Mouse (Mus musculus): ENCODE measurements around the gene Lpin2. TPM values are rescaled to one million over a fixed set of nuclear protein-coding genes. Genes with fewer than 3 reads are reported as not detected.

Gene Lpin2
- total and polyA plus RNA-seq, 2 experiments from 2014 or later: 39.5 to 48.9 TPM

DNA sequence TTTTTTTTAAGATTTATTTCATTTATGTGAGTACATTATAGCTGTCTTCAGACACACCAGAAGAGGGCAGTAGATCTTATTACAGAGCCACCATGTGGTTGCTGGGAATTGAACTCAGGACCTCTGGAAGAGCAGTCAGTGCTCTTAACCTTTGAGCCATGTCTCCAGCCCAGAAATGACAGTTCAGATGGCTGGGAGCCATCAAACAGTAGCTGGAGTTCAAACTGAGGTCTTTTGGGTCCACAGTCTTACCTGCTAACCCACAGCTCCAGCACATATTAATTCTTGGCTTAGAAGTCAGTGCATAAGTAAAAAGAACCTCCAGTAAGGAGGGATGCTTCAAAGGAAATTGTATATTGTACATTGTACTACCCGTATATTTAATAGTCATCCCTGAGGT, 26.6 kb downstream of the Lpin2 start:
- ATAC-seq (no peak), DNase-seq (ENCODE audit: low spot score) (no peak)
- WGBS: 88% methylated on average over 1 of the region's 1 CpGs
- H3K27ac ChIP-seq: no peak overlapping the region
- H3K4me1 ChIP-seq (ENCODE audit: insufficient read depth, low read length): no peaks in the 10 kb centered on the region
- no peak overlapping the region for H3K4me3 ChIP-seq (ENCODE audit: low read length)
- no peak for TF ChIP-seq CTCF (IDR thresholded peaks at IDR 0.05; ENCODE audit: low read depth)
- H3K27me3 ChIP-seq (ENCODE audit: insufficient read depth, low read length): no peaks in the 10 kb centered on the region
- H3K9me3 ChIP-seq (ENCODE audit: low read length): no peaks in the 10 kb centered on the region
- H3K36me3 ChIP-seq (ENCODE audit: insufficient read depth, low read length): no peaks in the 10 kb centered on the region
- no peak overlapping the region for H3K9ac ChIP-seq (replicated peaks; ENCODE audit: low read length)
- no peak overlapping the region for H3K4me2 ChIP-seq (ENCODE audit: low read depth, low read length)

GRCm38 (mm10) chr17:71209936-71210335, 27.6 kb downstream of the Lpin2 start:
- Histone ChIP-seq H3K9me3 (ENCODE audit: low read length) (no peaks in the 10 kb centered on the region), H3K4me2 (ENCODE audit: low read depth, low read length) (no peak overlapping the region), H3K27ac (no peak overlapping the region), H3K4me1 (ENCODE audit: insufficient read depth, low read length) (no peaks in the 10 kb centered on the region), H3K9ac (replicated peaks; ENCODE audit: low read length) (no peak overlapping the region), H3K4me3 (ENCODE audit: low read length) (no peak overlapping the region), H3K36me3 (ENCODE audit: insufficient read depth, low read length) (no peaks in the 10 kb centered on the region), H3K27me3 (ENCODE audit: insufficient read depth, low read length) (no peaks in the 10 kb centered on the region)
- no peak for TF ChIP-seq CTCF (IDR thresholded peaks at IDR 0.05; ENCODE audit: low read depth)
- DNase-seq (ENCODE audit: low spot score) (no peak), ATAC-seq (no peak)
- 89% methylated on average over 3 of the region's 3 CpGs for WGBS

DNA sequence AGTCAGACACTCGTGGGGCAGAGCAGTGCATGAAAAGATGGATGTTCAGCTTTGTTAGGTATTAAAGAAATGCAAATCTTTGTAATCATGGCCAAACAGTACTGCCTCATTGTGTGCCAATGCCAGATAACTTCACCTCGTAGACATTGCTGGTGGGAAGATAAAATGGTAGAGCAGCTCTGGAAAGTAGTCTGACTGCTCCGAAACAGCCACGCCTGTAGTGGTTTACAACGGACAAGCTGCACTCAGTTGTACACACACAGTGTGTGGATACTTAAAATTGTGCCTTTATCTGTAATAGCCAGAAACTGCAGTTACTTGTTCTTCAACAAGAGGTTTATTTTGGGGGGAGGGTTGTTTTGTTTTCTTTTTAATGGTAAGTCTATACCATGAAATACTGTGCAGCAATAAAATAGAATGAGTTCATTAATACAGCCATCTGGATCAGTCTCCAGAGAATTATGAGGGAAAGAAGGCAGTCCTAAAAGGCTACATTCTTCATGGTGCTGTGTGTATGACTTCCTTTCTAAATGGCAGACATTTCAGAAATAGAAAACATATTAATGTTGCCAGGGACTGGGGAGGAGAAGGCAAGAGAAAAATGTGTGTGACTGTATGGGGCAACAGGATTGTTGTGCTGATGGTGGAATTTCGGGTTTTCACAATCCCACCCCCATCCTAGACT, 29.7 kb downstream of the Lpin2 start:
- no peak for DNase-seq (ENCODE audit: low spot score)
- Histone ChIP-seq H3K9ac (replicated peaks; ENCODE audit: low read length) (no peak overlapping the region), H3K27ac (no peak overlapping the region), H3K9me3 (ENCODE audit: low read length) (no peaks in the 10 kb centered on the region), H3K27me3 (ENCODE audit: insufficient read depth, low read length) (no peaks in the 10 kb centered on the region), H3K4me3 (ENCODE audit: low read length) (no peak overlapping the region), H3K4me1 (ENCODE audit: insufficient read depth, low read length) (no peaks in the 10 kb centered on the region), H3K4me2 (ENCODE audit: low read depth, low read length) (no peak overlapping the region), H3K36me3 (ENCODE audit: insufficient read depth, low read length) (no peaks in the 10 kb centered on the region)
- 66% methylated on average over 6 of the region's 6 CpGs for WGBS
- no peak for ATAC-seq
- TF ChIP-seq CTCF (IDR thresholded peaks at IDR 0.05; ENCODE audit: low read depth): no peak

DNA sequence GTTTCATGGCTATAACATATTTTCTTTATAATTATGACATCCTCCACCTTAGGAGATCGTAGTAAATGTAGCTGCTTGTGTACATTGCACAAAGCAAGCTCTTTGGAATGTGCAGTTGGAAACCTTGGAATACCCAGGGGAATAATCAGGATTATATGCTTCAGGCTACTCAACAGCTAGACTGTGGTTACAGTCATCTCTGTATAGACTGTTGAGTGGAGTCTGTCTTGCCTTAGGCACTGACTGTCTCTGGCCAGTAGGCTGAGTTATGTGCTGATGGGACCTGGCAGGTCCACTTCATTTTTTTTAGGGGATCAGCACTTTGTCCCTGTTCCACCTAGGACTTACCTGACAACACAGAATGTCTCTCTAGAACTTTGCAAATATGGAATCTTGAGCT, 31.3 kb downstream of the Lpin2 start:
- Histone ChIP-seq H3K4me2 (ENCODE audit: low read depth, low read length) (no peak overlapping the region), H3K9ac (replicated peaks; ENCODE audit: low read length) (no peak overlapping the region), H3K9me3 (ENCODE audit: low read length) (no peaks in the 10 kb centered on the region), H3K4me1 (ENCODE audit: insufficient read depth, low read length) (no peaks in the 10 kb centered on the region), H3K27ac (no peak overlapping the region), H3K27me3 (ENCODE audit: insufficient read depth, low read length) (no peaks in the 10 kb centered on the region), H3K4me3 (ENCODE audit: low read length) (no peak overlapping the region), H3K36me3 (ENCODE audit: insufficient read depth, low read length) (no peaks in the 10 kb centered on the region)
- no peak for ATAC-seq
- DNase-seq (ENCODE audit: low spot score): no peak
- WGBS: 79% methylated on average over 1 of the region's 1 CpGs
- TF ChIP-seq CTCF (IDR thresholded peaks at IDR 0.05; ENCODE audit: low read depth): no peak

GRCm38 (mm10) chr17:71214514-71215240, 32.3 kb downstream of the Lpin2 start:
- Histone ChIP-seq H3K4me2 (ENCODE audit: low read depth, low read length) (no peak overlapping the region), H3K27ac (no peak overlapping the region), H3K9ac (replicated peaks; ENCODE audit: low read length) (no peak overlapping the region), H3K9me3 (ENCODE audit: low read length) (no peaks in the 10 kb centered on the region), H3K27me3 (ENCODE audit: insufficient read depth, low read length) (no peaks in the 10 kb centered on the region), H3K4me1 (ENCODE audit: insufficient read depth, low read length) (no peaks in the 10 kb centered on the region), H3K4me3 (ENCODE audit: low read length) (no peak overlapping the region), H3K36me3 (ENCODE audit: insufficient read depth, low read length) (no peaks in the 10 kb centered on the region)
- no peak for ATAC-seq
- no peak for DNase-seq (ENCODE audit: low spot score)
- TF ChIP-seq CTCF (IDR thresholded peaks at IDR 0.05; ENCODE audit: low read depth): no peak
- WGBS: 78% methylated on average over 17 of the region's 17 CpGs

- Histone ChIP-seq H3K27ac (no peak overlapping the region), H3K27me3 (ENCODE audit: insufficient read depth, low read length) (no peaks in the 10 kb centered on the region), H3K36me3 (ENCODE audit: insufficient read depth, low read length) (no peaks in the 10 kb centered on the region), H3K4me3 (ENCODE audit: low read length) (no peak overlapping the region), H3K9me3 (ENCODE audit: low read length) (no peaks in the 10 kb centered on the region), H3K4me1 (ENCODE audit: insufficient read depth, low read length) (no peaks in the 10 kb centered on the region), H3K9ac (replicated peaks; ENCODE audit: low read length) (no peak overlapping the region), H3K4me2 (ENCODE audit: low read depth, low read length) (no peak overlapping the region)
- DNase-seq (ENCODE audit: low spot score) (no peak), ATAC-seq (no peak)
- WGBS: 75% methylated on average over 2 of the region's 2 CpGs
- TF ChIP-seq CTCF (IDR thresholded peaks at IDR 0.05; ENCODE audit: low read depth): no peak
These were observed 33.0 kb downstream of the Lpin2 start for GRCm38 (mm10) chr17:71215241-71215839.

DNA sequence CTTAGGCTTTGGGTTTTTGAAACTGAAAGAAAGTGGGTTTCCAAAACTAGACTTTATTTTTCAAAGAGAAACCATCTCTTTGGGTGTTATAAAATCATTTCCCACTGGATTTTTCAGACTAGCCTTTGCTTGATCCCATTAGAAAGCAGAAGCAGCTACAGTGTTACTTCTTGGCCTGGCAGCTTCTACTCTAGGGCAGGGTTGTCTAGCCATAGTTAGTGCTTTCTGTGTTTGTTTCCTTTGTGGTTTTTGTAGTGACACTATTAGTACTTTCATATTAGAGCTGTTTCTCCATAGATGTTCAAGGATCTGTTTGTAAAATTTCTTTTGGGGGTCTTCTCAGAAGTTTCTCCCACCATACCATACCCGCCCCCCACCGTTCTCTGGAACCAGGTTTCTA, 33.9 kb downstream of the Lpin2 start:
- Histone ChIP-seq H3K4me1 (ENCODE audit: insufficient read depth, low read length) (no peaks in the 10 kb centered on the region), H3K36me3 (ENCODE audit: insufficient read depth, low read length) (no peaks in the 10 kb centered on the region), H3K27ac (no peak overlapping the region), H3K4me2 (ENCODE audit: low read depth, low read length) (no peak overlapping the region), H3K9me3 (ENCODE audit: low read length) (no peaks in the 10 kb centered on the region), H3K9ac (replicated peaks; ENCODE audit: low read length) (no peak overlapping the region), H3K4me3 (ENCODE audit: low read length) (no peak overlapping the region), H3K27me3 (ENCODE audit: insufficient read depth, low read length) (no peaks in the 10 kb centered on the region)
- ATAC-seq (no peak), DNase-seq (ENCODE audit: low spot score) (no peak)
- WGBS: 99% methylated on average over 2 of the region's 2 CpGs
- TF ChIP-seq CTCF (IDR thresholded peaks at IDR 0.05; ENCODE audit: low read depth): no peak

All from hindbrain, postnatal 0 days (tissue).